Mouse (Mus musculus): ENCODE data around the gene Psmd1. TPM values are rescaled to one million over a fixed set of nuclear protein-coding genes. Genes with fewer than 3 reads are reported as not detected.

The Psmd1 gene
- polyA plus RNA-seq, 1 experiment = 79.6 TPM

DNA sequence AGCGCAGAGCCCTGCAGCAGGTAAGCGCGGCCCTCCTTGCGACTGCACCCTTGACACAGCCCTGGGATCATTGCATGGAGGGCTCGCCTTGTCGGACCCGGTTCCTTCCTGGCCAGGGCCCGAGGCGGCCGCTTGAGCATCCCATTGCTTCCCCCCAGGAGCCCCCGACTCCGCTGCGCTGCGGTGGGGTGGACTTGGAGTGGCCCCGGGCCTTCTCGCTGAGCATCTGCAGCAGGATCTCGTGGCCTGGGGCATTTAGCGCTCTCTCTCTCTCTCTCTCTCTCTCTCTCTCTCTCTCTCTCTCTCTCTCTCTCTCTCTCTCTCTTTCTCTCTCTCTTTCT is 90.6 kb downstream of the Psmd1 start:
- DNase-seq (ENCODE audit: extremely low spot score in 1 of 2, low spot score in 1 of 2) = no peak

DNA sequence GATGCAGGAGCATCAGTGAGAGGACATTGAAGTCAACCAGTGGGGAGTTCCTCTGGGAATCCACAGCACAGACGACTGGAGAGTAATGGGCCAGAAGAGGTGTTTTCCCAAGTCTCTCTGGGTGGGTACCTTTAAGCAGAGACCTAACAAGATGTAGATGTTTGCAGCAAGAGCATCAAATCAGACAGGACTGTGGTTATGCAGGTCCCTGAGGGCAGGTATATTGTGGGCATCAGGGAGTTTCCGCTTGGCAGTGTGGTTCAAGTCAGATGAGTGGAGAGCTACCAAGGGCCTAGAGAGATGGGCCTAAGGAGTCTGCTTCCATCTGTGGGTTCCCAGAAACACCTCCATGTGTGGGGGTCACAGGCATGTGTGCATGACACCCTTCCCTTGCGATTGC is 91.9 kb downstream of the Psmd1 start:
- DNase-seq (ENCODE audit: extremely low spot score in 1 of 2, low spot score in 1 of 2) = no peak

DNA sequence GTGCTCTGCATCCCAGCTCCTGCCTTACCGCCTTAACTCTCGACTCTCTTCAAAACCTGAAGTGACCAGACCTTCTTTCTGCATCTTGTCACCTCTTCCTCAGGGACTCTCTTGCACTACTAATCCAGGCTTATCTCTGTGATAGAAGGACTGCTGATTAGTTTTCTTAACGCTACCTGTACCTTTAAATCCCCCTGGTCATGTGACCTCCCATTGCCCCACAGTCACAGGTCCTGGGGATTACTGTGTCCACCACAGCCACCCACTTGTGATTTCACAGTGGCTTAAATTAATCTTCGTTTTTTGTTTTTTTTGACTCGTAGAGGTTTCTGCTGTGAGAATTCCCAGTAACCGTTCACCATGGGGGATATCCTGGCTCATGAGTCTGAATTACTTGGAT is 92.4 kb downstream of the Psmd1 start:
- no peak for DNase-seq (ENCODE audit: extremely low spot score in 1 of 2, low spot score in 1 of 2)

- no peak for DNase-seq (ENCODE audit: extremely low spot score in 1 of 2, low spot score in 1 of 2)
Measured at GRCm38 (mm10) chr1:86160059-86160458, 95.9 kb downstream of the Psmd1 start.

- DNase-seq (ENCODE audit: extremely low spot score in 1 of 2, low spot score in 1 of 2) = no peak
Measured at GRCm38 (mm10) chr1:86160479-86160878, 96.3 kb downstream of the Psmd1 start.

GRCm38 (mm10) chr1:86161061-86161460 is 96.9 kb downstream of the Psmd1 start:
- DNase-seq (ENCODE audit: extremely low spot score in 1 of 2, low spot score in 1 of 2) = no peak

DNA sequence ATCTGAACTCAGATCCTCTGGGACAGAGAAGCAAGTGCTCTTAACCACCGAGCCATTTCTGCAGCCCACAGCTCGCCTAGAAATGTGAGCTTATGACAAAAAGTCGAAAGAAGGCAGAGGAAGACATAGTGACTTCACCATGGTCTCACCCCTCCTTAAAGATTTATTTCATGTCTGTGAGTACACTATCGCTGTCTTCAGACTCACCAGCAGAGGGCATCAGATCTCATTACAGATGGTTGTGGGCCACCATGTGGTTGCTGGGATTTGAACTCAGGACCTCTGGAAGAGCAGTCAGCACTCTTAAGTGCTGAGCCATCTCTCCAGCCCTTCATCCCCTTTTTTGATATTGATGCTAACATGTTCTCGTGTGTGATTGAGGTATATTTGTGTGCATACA is 110.4 kb downstream of the Psmd1 start:
- DNase-seq (ENCODE audit: extremely low spot score in 1 of 2, low spot score in 1 of 2) = no peak

DNA sequence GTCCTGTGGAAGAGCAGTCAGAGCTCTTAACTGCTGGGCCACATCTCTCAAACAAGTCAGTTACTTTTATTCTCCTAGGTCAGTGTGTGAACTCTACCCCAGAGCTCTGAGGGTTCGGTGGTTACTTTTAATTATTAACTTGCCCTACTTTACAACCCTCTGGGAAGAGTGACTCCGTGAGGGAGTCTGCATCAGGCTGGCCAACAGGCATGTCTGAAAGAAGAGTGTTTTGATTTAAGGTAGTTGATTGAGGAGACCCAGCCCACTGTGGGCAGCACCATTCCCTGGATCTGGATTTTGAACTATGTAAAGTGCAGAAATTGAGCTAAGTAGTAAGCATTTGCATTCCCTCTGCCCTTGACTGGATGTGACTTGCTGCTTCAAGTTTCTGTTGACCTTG is 111.9 kb downstream of the Psmd1 start:
- DNase-seq (ENCODE audit: extremely low spot score in 1 of 2, low spot score in 1 of 2) = no peak

DNA sequence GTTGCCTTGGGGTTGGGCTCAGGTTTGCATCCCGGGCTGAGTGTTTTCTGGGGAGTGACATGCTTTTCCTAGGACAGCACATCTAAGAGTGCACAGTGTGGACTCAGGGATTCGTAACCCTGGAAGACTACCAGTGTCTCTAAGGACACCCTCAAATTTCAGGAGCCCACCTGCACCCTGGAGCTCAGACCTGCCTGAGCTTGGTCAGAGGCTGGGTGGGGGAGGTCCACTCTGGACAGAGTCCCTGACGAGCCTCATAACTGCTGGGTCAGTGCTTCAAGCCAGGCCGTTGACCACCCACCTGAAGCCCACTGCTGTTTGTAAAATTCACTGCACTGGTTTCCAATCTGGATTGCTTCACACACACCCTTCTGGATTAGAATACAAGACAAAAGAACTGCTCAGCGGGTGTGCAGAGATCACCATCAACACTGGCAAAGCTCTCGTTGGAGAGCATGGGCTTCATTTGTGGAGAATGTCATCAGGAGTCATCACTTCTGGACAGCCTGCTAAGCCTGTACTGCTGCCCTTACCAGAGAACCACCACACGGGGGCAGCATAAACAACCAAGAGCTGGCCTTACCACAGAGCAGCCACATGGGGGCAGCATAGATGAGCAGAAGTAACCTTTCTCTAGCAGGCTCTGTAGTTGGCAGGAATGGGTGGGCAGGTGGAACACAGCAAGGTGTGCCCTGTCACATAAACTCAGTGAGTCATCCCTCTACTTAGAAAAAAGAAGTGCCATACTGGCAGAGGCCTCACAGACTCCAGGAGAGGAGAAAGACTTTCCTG is 114.5 kb downstream of the Psmd1 start:
- peak; percentile 65 to 87 for DNase-seq (ENCODE audit: extremely low spot score in 1 of 2, low spot score in 1 of 2)

- no peak for DNase-seq (ENCODE audit: extremely low spot score in 1 of 2, low spot score in 1 of 2)
Measured at GRCm38 (mm10) chr1:86182004-86182709, 118.0 kb downstream of the Psmd1 start.

DNA sequence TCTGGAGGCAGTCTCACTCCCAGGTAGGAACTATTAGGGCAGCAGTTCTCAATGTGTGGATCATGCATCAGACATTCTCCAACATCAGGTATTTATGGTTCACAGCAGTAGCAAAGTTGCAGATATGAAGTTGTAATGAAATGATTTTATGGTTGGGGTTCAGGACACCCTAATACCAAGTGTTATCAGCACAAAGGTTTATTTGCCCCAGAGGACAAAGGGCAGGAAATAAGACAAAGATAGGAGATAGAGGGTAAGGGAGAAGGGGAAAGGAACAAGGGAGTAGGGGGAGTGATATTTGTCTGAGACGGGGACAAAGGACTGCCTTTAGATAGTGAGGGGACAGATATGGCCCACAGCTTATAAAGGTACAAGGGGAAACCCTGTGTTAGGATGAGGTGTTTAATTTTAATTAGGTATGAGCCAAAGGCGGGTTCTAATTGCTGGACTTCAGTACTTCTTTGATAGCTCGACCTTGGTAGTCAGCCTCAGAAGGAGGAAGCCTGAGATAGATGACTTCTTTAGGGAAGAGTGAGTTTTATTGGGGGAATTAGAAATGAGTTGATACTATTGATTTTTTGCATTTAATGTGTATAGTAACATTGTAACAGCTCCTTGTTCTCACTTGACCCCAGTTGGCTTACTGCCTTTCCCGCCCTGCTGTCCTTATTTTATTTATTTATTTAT is 119.5 kb downstream of the Psmd1 start:
- no peak for DNase-seq (ENCODE audit: extremely low spot score in 1 of 2, low spot score in 1 of 2)

- no peak for DNase-seq (ENCODE audit: extremely low spot score in 1 of 2, low spot score in 1 of 2)
Measured at GRCm38 (mm10) chr1:86186762-86187161, 122.6 kb downstream of the Psmd1 start.

- no peak for DNase-seq (ENCODE audit: extremely low spot score in 1 of 2, low spot score in 1 of 2)
Measured at GRCm38 (mm10) chr1:86187856-86188255, 123.7 kb downstream of the Psmd1 start.

DNA sequence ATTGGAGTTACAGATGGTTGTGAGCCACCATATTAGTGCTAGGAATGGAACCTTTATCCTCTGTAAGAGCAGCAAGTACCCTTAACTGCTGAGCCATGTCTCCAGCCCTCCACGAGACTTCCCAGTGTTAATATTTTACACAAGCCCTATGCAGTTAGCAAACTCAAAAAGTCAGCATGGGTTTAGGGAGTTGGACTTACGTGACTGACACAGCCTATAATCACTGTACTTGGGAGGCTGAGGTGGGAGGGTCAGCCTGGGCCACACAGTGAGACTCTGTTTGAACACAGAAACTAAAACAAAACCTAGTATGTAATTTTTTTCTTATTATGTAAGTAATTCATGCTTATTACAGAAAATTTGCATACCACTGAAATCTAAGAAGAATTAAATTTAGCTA is 124.1 kb downstream of the Psmd1 start:
- DNase-seq (ENCODE audit: extremely low spot score in 1 of 2, low spot score in 1 of 2) = no peak

Other genes with a start within 250 kb of the Psmd1 start
- 765 and 862 TPM in 2 replicates for gene Itm2c, start 170.1 kb upstream of the Psmd1 start, polyA plus RNA-seq (2012; rRNA removed)
- 9.0 and 11.3 TPM in 2 replicates for gene 4933407L21Rik, start 135.9 kb upstream of the Psmd1 start, polyA plus RNA-seq (2012; rRNA removed)
- gene Gpr55, start 103.4 kb upstream of the Psmd1 start, polyA plus RNA-seq (2012; rRNA removed) = 0.08 and 0.10 TPM in 2 replicates
- gene Spata3, start 47.6 kb upstream of the Psmd1 start, polyA plus RNA-seq (2012; rRNA removed) = 1.1 and 1.6 TPM in 2 replicates
- gene 2810459M11Rik, start 18.5 kb upstream of the Psmd1 start, polyA plus RNA-seq (2012; rRNA removed) = 12.0 and 12.6 TPM in 2 replicates
- gene Htr2b, start 47.6 kb downstream of the Psmd1 start, polyA plus RNA-seq (2012; rRNA removed) = 0.04 and 0.11 TPM in 2 replicates
- 1.3 and 1.7 TPM in 2 replicates for gene Gm21972, start 69.2 kb downstream of the Psmd1 start, polyA plus RNA-seq (2012; rRNA removed)
- 33.9 and 35.5 TPM in 2 replicates for gene Armc9, start 90.4 kb downstream of the Psmd1 start, polyA plus RNA-seq (2012; rRNA removed)
- 1.6 TPM in 2 replicates for gene B3gnt7, start 238.4 kb downstream of the Psmd1 start, polyA plus RNA-seq (2012; rRNA removed)

Measured in frontal cortex, adult 2 months (tissue).